Mouse (Mus musculus) erythroblast, embryonic 14.5 days (primary cell): ENCODE results near the gene Coro1a.

ENCODE experiments used
- GATA1 ChIP-seq: IDR thresholded peaks from 2 replicates; pipeline ENCODE4 v1.6.1; 2012; ENCODE audit warnings: low read length, inconsistent platforms, mixed read lengths
- TAL1 ChIP-seq: IDR thresholded peaks from 3 replicates; pipeline ENCODE4 v1.6.1; 2012; ENCODE audit warnings: low read length, inconsistent platforms, mixed read lengths

GRCm38 (mm10) chr7:126746066-126746465, 38.5 kb upstream of the Coro1a start:
- TF ChIP-seq GATA1 (no peak), TAL1 (no peak)
